Mouse (Mus musculus) limb, embryonic 10.5 days (tissue): ENCODE measurements at regions not wholly inside any gene's neighbourhood (a gene's known extent, or its start where the extent isn't known, plus 50 kb on each side); places are given as distances from the start of the nearest gene placed in this dataset.
A peak's percentile ranks its signal among the peaks of the same experiment; 100 is the strongest.

Experiments used
- DNase-seq: peaks from one replicate; pipeline ENCODE4 v3.0.0-alpha.2; 2017; ENCODE audit warnings: low spot score
- H3K27ac ChIP-seq: fragments of 300-500 bp; sonication (generic); 2 replicates; pipeline ENCODE4 v1.5.1; 2016; ENCODE audit warnings: mild to moderate bottlenecking
- H3K27me3 ChIP-seq: fragments of 300-500 bp; sonication (generic); 2 replicates; pipeline ENCODE4 v1.6.1; 2016; ENCODE audit warnings: low read depth, mild to moderate bottlenecking; ENCODE audit not compliant: poor library complexity, severe bottlenecking
- H3K36me3 ChIP-seq: fragments of 300-500 bp; sonication (generic); 2 replicates; pipeline ENCODE4 v1.6.1; 2016; ENCODE audit warnings: mild to moderate bottlenecking, moderate library complexity
- H3K4me1 ChIP-seq: fragments of 300-500 bp; sonication (generic); 2 replicates; pipeline ENCODE4 v1.6.1; 2016
- H3K4me3 ChIP-seq: fragments of 300-500 bp; sonication (generic); 2 replicates; pipeline ENCODE4 v1.5.1; 2016; ENCODE audit warnings: mild to moderate bottlenecking, moderate library complexity
- H3K9me3 ChIP-seq: fragments of 300-500 bp; sonication (generic); replicated peaks from 2 replicates; pipeline ENCODE4 v1.6.1; 2016; ENCODE audit warnings: mild to moderate bottlenecking
- WGBS: fragments of 180-500 bp; shearing (Covaris S2); methylation state at CpG from one replicate; pipeline ENCODE4 v1.1.7; 2016; 5-methylcytosine and 5-hydroxymethylcytosine counted together

DNA sequence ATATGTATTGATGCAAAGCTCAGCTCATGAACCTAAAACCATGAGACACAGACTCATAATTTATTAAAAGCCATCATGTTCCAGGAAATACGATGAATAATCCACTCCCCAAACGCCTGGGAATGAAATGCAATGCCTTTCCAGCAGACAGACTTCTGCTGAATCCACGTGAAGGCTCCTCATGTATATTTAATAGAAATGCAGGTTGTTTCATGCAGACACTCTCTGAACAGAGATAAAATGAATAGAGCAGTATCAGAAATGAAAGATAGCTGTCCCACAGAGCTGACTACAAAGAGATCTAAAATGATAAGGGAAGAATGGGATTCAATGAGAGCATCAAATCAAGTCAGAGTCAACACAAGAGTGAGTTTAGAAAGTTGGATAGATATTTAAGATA lies 376.3 kb upstream of the Lrfn5 start:
- no peak overlapping the region for H3K4me3 ChIP-seq
- H3K9me3 ChIP-seq: no peaks in the 10 kb centered on the region
- no peaks in the 10 kb centered on the region for H3K36me3 ChIP-seq
- H3K27me3 ChIP-seq: no peaks in the 10 kb centered on the region
- no peak for DNase-seq
- no peaks in the 10 kb centered on the region for H3K4me1 ChIP-seq
- no peak overlapping the region for H3K27ac ChIP-seq
- WGBS: 88% methylated on average over 3 of the region's 3 CpGs

DNA sequence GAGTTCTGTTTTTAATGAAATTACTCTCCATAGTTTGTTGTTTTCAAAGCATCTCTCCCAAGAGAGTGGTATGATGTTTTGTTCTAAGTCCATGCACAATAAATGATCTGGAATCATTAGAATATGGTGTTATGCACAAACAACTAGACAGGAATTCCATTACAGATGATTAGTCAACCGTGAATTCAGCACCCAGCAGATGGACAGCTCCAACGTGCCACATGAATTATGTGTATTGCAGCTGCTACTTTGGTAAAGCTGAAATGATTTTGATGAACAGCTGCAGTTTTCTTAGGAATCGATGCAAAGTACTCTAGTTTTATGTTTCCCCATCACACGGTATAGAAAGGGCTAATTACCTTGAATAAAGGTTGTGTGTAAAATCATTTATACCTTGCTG lies 347.6 kb upstream of the Lrfn5 start:
- H3K36me3 ChIP-seq: no peaks in the 10 kb centered on the region
- no peak overlapping the region for H3K27ac ChIP-seq
- no peaks in the 10 kb centered on the region for H3K9me3 ChIP-seq
- no peaks in the 10 kb centered on the region for H3K4me1 ChIP-seq
- H3K27me3 ChIP-seq: no peaks in the 10 kb centered on the region
- no peak overlapping the region for H3K4me3 ChIP-seq
- WGBS: 75% methylated on average over 4 of the region's 4 CpGs
- DNase-seq: peak; percentile 57
